Mouse (Mus musculus) liver, postnatal 0 days (tissue): Measurements from ENCODE around the gene Furin. TPM values are rescaled to one million over a fixed set of nuclear protein-coding genes. Genes with fewer than 3 reads are reported as not detected.
A peak's percentile ranks its signal among the peaks of the same experiment; 100 is the strongest.

ENCODE experiments used
- ATAC-seq: fragments of 200-750 bp; cut with Nextera tagmentation; 2 replicates; pipeline ENCODE4 v1.8.0; 2017; ENCODE audit warnings: mild to moderate bottlenecking, moderate library complexity
- DNase-seq: peaks from one replicate; pipeline ENCODE4 v3.0.0-alpha.2; 2016
- H3K27ac ChIP-seq: fragments of 300-500 bp; sonication (generic); 2 replicates; pipeline ENCODE4 v1.5.1; 2014; ENCODE audit warnings: antibody characterized with exemption, moderate library complexity, mild to moderate bottlenecking, low read depth
- H3K27me3 ChIP-seq: fragments of 300-500 bp; sonication (generic); 2 replicates; pipeline ENCODE4 v1.6.1; 2014; ENCODE audit warnings: low read length, control low read depth, mixed read lengths; ENCODE audit not compliant: insufficient read depth
- H3K36me3 ChIP-seq: fragments of 300-500 bp; sonication (generic); replicated peaks from 2 replicates; pipeline ENCODE4 v1.6.1; 2014; ENCODE audit warnings: mild to moderate bottlenecking, control low read depth, low read length, moderate library complexity, mixed read lengths; ENCODE audit not compliant: insufficient read depth
- H3K4me1 ChIP-seq: fragments of 300-500 bp; sonication (generic); 2 replicates; pipeline ENCODE4 v1.6.1; 2014; ENCODE audit warnings: antibody characterized with exemption, mild to moderate bottlenecking, control low read depth; ENCODE audit not compliant: insufficient read depth
- H3K4me2 ChIP-seq: fragments of 300-500 bp; sonication (generic); 2 replicates; pipeline ENCODE4 v1.6.1; 2014; ENCODE audit warnings: low read depth, mild to moderate bottlenecking, low read length, moderate library complexity, mixed read lengths
- H3K4me3 ChIP-seq: fragments of 300-500 bp; sonication (generic); 2 replicates; pipeline ENCODE4 v1.5.1; 2014; ENCODE audit warnings: low read depth, low read length
- H3K9ac ChIP-seq: fragments of 300-500 bp; sonication (generic); replicated peaks from 2 replicates; pipeline ENCODE4 v1.6.1; 2014; ENCODE audit warnings: mild to moderate bottlenecking, moderate library complexity
- H3K9me3 ChIP-seq: fragments of 300-500 bp; sonication (generic); 2 replicates; pipeline ENCODE4 v1.6.1; 2016; ENCODE audit warnings: mild to moderate bottlenecking, control low read depth, low read length, mixed read lengths
- CTCF ChIP-seq: sonication (generic); IDR thresholded peaks from 2 replicates; pipeline ENCODE4 v1.5.1; 2016; ENCODE audit warnings: antibody characterized with exemption, low read depth
- EP300 ChIP-seq: IDR thresholded peaks from 2 replicates; pipeline ENCODE4 v1.6.1; 2016; ENCODE audit warnings: antibody characterized with exemption, low read depth, mild to moderate bottlenecking
- WGBS: fragments of 180-500 bp; shearing (Covaris S2); extraction: QIAGEN DNeasy Blood & Tissue Kit; methylation state at CpG from one replicate; pipeline ENCODE4 v1.1.7; 2014; ENCODE audit not compliant: insufficient replicate concordance; 5-methylcytosine and 5-hydroxymethylcytosine counted together
- polyA plus RNA-seq: library from polyadenylated mRNA; unstranded; fragments of >200 nt; fragmentation: Nextera tagmentation; extraction: Ambion mirVana; gene quantifications from 2 replicates; pipeline ENCODE4 v1.2.1, GENCODE M21; 2015

Furin gene
- polyA plus RNA-seq, 1 experiment from 2014 or later, result 17.7 TPM

DNA sequence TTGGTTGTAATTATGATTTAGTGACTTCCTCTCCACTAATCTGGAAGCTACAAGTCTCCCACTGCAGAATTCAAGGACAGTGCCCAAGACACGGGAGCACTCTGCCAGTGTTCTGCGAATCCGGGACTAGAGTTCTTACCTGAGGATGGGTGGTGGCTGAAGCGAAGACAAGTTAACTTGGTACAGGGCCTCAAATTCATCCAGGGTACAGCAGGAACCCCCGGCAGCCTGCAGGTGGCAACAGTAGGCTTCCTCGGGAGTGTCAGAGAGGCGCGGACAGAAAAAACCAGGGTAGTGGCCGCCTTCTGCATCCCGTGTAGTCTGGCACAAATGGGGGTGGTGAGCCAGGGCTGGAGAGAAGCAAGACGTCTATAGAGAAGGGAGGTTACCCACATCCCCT lies 64.4 kb downstream of the Furin start, which contains the start of gene Unc45a:
TSS of gene Unc45a (minus strand) at position 213 of the 400 bp plus-strand sequence.
- Histone ChIP-seq H3K4me2 (peak within 1 kb of the TSS; percentile 76), H3K9me3 (no peaks in the 10 kb centered on the region), H3K4me1 (peaks cover 27% of the 10 kb centered on the region), H3K4me3 (peak within 1 kb of the TSS; percentile 67), H3K27me3 (no peaks in the 10 kb centered on the region), H3K9ac (peak within 1 kb of the TSS; percentile 67), H3K27ac (peak within 1 kb of the TSS; percentile 80), H3K36me3 (peaks cover 10% of the 10 kb centered on the region)
- ATAC-seq (peak; percentile 46), DNase-seq (peak; percentile 82)
- WGBS, result 2% methylated on average over 11 of the region's 11 CpGs
- peak; percentile 86 for TF ChIP-seq CTCF
- no peak for TF ChIP-seq EP300

DNA sequence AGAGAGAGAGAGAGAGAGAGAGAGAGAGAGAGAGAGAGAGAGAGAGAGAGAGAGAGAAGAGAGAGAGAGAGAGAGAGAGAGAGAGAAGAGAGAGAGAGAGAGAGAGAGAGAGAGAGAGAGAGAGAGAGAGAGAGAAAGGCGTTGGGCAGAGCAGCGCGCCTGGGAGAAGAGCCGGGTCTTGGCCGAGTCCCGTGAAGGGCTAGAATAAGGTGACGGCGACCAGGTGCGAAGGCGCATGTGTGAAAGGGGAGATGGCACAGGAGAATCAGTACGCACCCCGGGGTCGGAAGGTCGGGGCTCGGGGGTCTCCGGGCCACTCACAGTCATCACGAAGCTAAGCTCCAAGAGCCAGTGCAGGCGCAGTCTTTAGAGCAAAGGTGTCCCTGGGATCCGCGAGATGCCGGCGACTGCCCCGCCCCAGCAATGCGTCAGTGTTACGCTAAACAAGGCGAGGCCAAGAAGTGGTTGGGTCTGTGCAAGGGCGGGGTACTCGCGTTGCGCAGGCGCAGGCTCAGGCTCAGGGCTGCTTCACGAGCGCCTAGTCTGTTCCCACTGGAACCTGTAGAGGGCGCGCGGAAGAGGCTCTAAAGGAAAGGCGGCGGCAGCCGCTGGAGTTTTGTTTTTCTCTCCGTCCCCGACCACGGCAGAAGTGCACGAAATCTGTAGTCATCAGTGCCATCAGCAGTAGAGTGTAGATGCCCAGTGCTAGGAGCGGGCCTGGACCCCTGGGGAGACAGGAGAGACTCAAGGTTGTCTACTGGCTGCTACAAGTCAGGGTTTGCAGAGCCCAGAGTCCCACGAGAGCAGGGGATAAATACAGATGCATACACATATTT lies 65.2 kb downstream of the Furin start:
- DNase-seq (peak; percentile 99), ATAC-seq (peak; percentile 97)
- Histone ChIP-seq H3K27me3 (no peaks in the 10 kb centered on the region), H3K9ac (peak overlapping the region; percentile 67), H3K4me1 (peaks cover 27% of the 10 kb centered on the region), H3K4me3 (peak overlapping the region; percentile 67), H3K36me3 (peaks cover 14% of the 10 kb centered on the region), H3K4me2 (peak overlapping the region; percentile 76), H3K9me3 (no peaks in the 10 kb centered on the region), H3K27ac (peak overlapping the region; percentile 80)
- WGBS, result under 1% methylated on average over 45 of the region's 45 CpGs
- TF ChIP-seq CTCF (peak; percentile 94), EP300 (no peak)

DNA sequence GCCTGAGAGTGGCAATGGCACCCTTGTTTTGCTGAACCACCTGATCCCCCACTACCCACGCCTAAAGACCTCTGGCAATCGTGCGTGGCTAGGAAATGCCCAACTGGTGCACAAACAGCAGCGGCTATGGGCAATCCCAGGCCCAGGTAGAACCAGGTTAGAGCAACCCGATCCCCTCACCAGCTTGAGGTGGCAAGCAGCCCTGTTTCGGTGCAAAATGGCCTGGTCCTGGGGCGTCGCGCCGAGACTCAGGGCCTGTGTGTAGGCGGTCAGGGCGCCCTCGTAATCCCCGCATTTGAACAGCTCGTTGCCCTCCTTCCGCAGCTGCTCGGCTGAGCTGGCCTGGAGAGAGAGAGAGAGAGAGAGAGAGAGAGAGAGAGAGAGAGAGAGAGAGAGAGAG lies 65.9 kb downstream of the Furin start:
- Histone ChIP-seq H3K36me3 (peaks cover 20% of the 10 kb centered on the region), H3K9ac (peak overlapping the region; percentile 64), H3K9me3 (no peaks in the 10 kb centered on the region), H3K4me2 (peak overlapping the region; percentile 76), H3K4me3 (peak overlapping the region; percentile 67), H3K27me3 (no peaks in the 10 kb centered on the region), H3K27ac (no peak overlapping the region), H3K4me1 (peaks cover 27% of the 10 kb centered on the region)
- no peak for ATAC-seq
- WGBS, result 12% methylated on average over 17 of the region's 17 CpGs
- TF ChIP-seq EP300, result no peak
- no peak for TF ChIP-seq CTCF
- peak; percentile 40 for DNase-seq

Other genes starting within 250 kb of the Furin start
- 11.7 and 13.5 TPM in 2 replicates for gene Sema4b, start 218.6 kb downstream of the Furin start, polyA plus RNA-seq
- gene Cib1, start 172.6 kb downstream of the Furin start, polyA plus RNA-seq, result 79.4 and 89.2 TPM in 2 replicates
- 1.5 and 1.6 TPM in 2 replicates for gene Gdpgp1, start 172.6 kb downstream of the Furin start, polyA plus RNA-seq
- gene Ttll13, start 159.1 kb downstream of the Furin start, polyA plus RNA-seq, result 0.43 TPM in 2 replicates
- 20.9 and 23.1 TPM in 2 replicates for gene Ngrn, start 144.2 kb downstream of the Furin start, polyA plus RNA-seq
- gene Vps33b, start 135.8 kb downstream of the Furin start, polyA plus RNA-seq, result 2.5 and 2.9 TPM in 2 replicates
- 48.3 and 57.6 TPM in 2 replicates for gene Prc1, start 111.0 kb downstream of the Furin start, polyA plus RNA-seq
- gene Rccd1, start 81.0 kb downstream of the Furin start, polyA plus RNA-seq, result 1.2 and 1.6 TPM in 2 replicates
- gene Unc45a, start 64.4 kb downstream of the Furin start, polyA plus RNA-seq, result 4.9 and 7.2 TPM in 2 replicates
- 3.1 TPM in 2 replicates for gene Hddc3, start 62.3 kb downstream of the Furin start, polyA plus RNA-seq
- gene Man2a2, start 34.1 kb downstream of the Furin start, polyA plus RNA-seq, result 2.1 and 2.2 TPM in 2 replicates
- 16.3 and 16.8 TPM in 2 replicates for gene Fes, start 17.5 kb downstream of the Furin start, polyA plus RNA-seq
- 8.1 and 11.8 TPM in 2 replicates for gene Blm, start 129.7 kb upstream of the Furin start, polyA plus RNA-seq